Mouse (Mus musculus) hindbrain, embryonic 14.5 days (tissue): ENCODE results near the gene Ctla2a. TPM values are rescaled to one million over a fixed set of nuclear protein-coding genes. Genes with fewer than 3 reads are reported as not detected.

ENCODE experiments used
- ATAC-seq: fragments of 200-750 bp; cut with Nextera tagmentation; 2 replicates; pipeline ENCODE4 v1.8.0; 2017; ENCODE audit warnings: moderate number of reproducible peaks, mild to moderate bottlenecking, moderate TSS enrichment, moderate library complexity; ENCODE audit not compliant: low FRiP score
- DNase-seq: peaks from one replicate; pipeline ENCODE4 v3.0.0-alpha.2; 2015; ENCODE audit warnings: low spot score
- H3K27ac ChIP-seq: fragments of 300-500 bp; sonication (generic); 2 replicates; pipeline ENCODE4 v1.5.1; 2014; ENCODE audit warnings: mild to moderate bottlenecking, moderate library complexity
- H3K27me3 ChIP-seq: fragments of 300-500 bp; sonication (generic); 2 replicates; pipeline ENCODE4 v1.6.1; 2014; ENCODE audit warnings: mild to moderate bottlenecking, low read length, mixed read lengths; ENCODE audit not compliant: control insufficient read depth, insufficient read depth
- H3K36me3 ChIP-seq: fragments of 300-500 bp; sonication (generic); replicated peaks from 2 replicates; pipeline ENCODE4 v1.6.1; 2014; ENCODE audit not compliant: control insufficient read depth, insufficient read depth
- H3K4me1 ChIP-seq: fragments of 300-500 bp; sonication (generic); replicated peaks from 2 replicates; pipeline ENCODE4 v1.6.1; 2014; ENCODE audit warnings: antibody characterized with exemption, low read length, mixed read lengths; ENCODE audit not compliant: control insufficient read depth, insufficient read depth
- H3K4me2 ChIP-seq: fragments of 300-500 bp; sonication (generic); replicated peaks from 2 replicates; pipeline ENCODE4 v1.6.1; 2014; ENCODE audit warnings: mild to moderate bottlenecking, moderate library complexity
- H3K4me3 ChIP-seq: fragments of 300-500 bp; sonication (generic); replicated peaks from 2 replicates; pipeline ENCODE4 v1.5.1; 2014; ENCODE audit warnings: mild to moderate bottlenecking, low read length
- H3K9ac ChIP-seq: fragments of 300-500 bp; sonication (generic); 2 replicates; pipeline ENCODE4 v1.6.1; 2014
- H3K9me3 ChIP-seq: fragments of 300-500 bp; sonication (generic); 2 replicates; pipeline ENCODE4 v1.6.1; 2016; ENCODE audit warnings: low read length; ENCODE audit not compliant: control insufficient read depth
- WGBS: fragments of 180-500 bp; shearing (Covaris S2); extraction: QIAGEN DNeasy Blood & Tissue Kit; methylation state at CpG from one replicate; pipeline ENCODE4 v1.1.7; 2014; 5-methylcytosine and 5-hydroxymethylcytosine counted together
- polyA plus RNA-seq: library from polyadenylated mRNA; unstranded; fragments of >200 nt; fragmentation: Nextera tagmentation; extraction: Ambion mirVana; gene quantifications from 2 replicates; pipeline ENCODE4 v1.2.1, GENCODE M21; 2014

Ctla2a gene
- polyA plus RNA-seq, 1 experiment from 2014 or later, result 18.6 TPM

DNA sequence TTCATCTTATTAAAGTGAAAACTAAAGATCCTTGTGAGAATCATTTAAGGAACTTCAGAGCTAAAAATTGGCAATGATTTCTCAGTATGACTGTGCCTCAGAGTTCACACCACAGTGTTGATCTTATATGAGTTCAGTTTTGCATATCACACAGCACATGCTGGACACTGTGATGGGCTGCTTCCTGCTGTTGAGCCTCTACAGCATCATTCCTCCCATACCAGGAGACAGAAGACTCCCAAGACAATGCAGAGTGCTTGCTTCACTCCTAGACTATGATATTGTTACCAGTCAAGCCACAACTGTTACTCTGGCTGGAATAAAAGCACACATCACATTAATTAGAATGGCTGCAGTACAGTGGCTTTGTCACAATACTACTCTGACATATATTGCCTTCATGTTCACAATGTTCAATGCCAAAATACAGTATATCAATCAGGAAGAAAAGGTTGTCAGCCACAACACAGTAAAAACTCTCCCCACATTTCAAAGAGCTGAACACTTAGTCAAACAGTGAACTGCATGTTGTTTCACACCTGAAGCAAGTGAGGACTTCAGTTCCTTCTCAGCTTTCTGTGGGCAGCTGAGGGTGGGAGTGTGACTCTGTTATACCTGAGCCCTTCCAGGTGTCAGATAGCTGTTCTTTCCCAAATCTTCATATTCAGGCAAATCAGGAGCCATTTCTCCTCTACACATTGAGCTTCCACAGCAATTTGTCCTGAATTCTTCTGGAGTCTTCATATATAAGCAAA lies 40.8 kb downstream of the Ctla2a start:
- H3K4me3 ChIP-seq, result no peak overlapping the region

DNA sequence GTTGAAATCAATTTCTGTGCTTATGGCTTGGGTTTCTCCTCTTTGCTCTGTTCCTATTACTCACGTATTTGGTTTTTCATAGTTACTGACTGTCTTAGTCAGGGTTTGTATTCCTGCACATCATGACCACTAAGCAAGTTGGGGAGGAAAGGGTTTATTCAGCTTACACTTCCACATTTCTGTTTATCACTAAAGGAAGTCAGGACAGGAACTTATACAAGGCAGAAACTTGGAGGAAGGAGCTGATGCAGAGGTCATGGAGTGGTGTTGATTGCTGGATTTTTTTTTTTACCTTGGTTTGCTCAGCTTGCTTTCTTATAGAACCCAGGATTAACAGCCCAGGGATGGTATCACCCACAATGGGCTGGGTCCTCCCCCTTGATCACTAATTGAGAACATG lies 44.1 kb downstream of the Ctla2a start:
- Histone ChIP-seq H3K9me3 (0 out of 2 replicates have a peak, but pooled peaks cover 3% of the 10 kb centered on the region), H3K4me1 (no peaks in the 10 kb centered on the region), H3K36me3 (no peaks in the 10 kb centered on the region), H3K27me3 (no peaks in the 10 kb centered on the region), H3K4me3 (no peak overlapping the region), H3K27ac (no peak overlapping the region), H3K9ac (no peak overlapping the region), H3K4me2 (no peak overlapping the region)
- no peak for DNase-seq
- WGBS, result 90% methylated on average over 1 of the region's 1 CpGs
- ATAC-seq, result no peak

More for the DNA sequence above, 40.8 kb downstream of the Ctla2a start:
- Histone ChIP-seq H3K4me1 (no peaks in the 10 kb centered on the region), H3K9me3 (0 out of 2 replicates have a peak, but pooled peaks cover under 1% of the 10 kb centered on the region), H3K27me3 (no peaks in the 10 kb centered on the region), H3K9ac (no peak overlapping the region), H3K27ac (no peak overlapping the region), H3K4me2 (no peak overlapping the region), H3K36me3 (no peaks in the 10 kb centered on the region)
- DNase-seq (no peak), ATAC-seq (no peak)

Other genes with a start within 250 kb of the Ctla2a start
- not detected in 2 replicates for gene BC051665, start 150.3 kb downstream of the Ctla2a start, polyA plus RNA-seq
- gene Ctsll3, start 133.8 kb downstream of the Ctla2a start, polyA plus RNA-seq, result not detected in 2 replicates
- gene 4930486L24Rik, start 72.2 kb downstream of the Ctla2a start, polyA plus RNA-seq, result 0.20 TPM in 1 of 2 replicates, not detected in the other
- gene Gm49392, start 39.7 kb downstream of the Ctla2a start, polyA plus RNA-seq, result 0.13 TPM in 1 of 2 replicates, not detected in the other
- gene Ctla2b, start 39.2 kb downstream of the Ctla2a start, polyA plus RNA-seq, result 1.5 and 3.7 TPM in 2 replicates
- gene Tpbpb, start 31.7 kb downstream of the Ctla2a start, polyA plus RNA-seq, result not detected in 2 replicates
- not detected in 2 replicates for gene Gm49393, start 1.0 kb downstream of the Ctla2a start, polyA plus RNA-seq
- gene Gm49391, start 54 bp downstream of the Ctla2a start, polyA plus RNA-seq, result 2.0 TPM in 1 of 2 replicates, not detected in the other
- not detected in 2 replicates for gene Tpbpa, start 5.4 kb upstream of the Ctla2a start, polyA plus RNA-seq
- gene Ctsj, start 69.3 kb upstream of the Ctla2a start, polyA plus RNA-seq, result not detected in 2 replicates
- not detected in 2 replicates for gene Ctsq, start 104.0 kb upstream of the Ctla2a start, polyA plus RNA-seq
- not detected in 2 replicates for gene Ctsr, start 227.6 kb upstream of the Ctla2a start, polyA plus RNA-seq